Mouse (Mus musculus) mature B cell (primary cell): Measurements from ENCODE around the gene Gm10471.
"Not testable (repeated sequence)": the region's sequence is repeated elsewhere in the genome, so short reads cannot be mapped to it uniquely, and the experiment has no call there.

ENCODE experiments used
- in situ Hi-C: fragments of 300-500 bp; cut with MboI; formaldehyde crosslinking; loops from 2 replicates; pipeline ENCODE4 v1.14.3; 2019

Gm10471 gene

DNA sequence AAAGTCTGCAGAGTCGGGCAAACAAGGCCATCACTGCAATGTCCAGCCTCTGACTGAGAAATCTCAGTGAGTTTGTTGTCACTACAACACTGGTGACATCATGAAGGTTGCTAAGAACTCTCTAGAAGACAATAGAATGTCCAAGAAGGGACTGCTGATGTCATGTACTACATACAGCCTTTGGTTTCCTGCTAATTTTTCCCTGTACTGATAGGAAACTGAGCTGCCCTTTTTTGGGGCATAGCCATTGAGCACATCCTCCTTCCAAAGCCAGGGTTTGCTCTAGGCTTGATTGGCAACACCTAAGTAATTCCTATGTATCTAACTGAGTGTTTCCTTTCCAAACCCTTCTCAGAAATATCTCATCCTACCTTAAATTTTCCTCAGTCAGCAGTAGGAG, at the start of gene Gm10471:
Gene Gm10471, minus strand, starts transcription at position 101 of the 400 bp plus-strand sequence.
- in situ Hi-C loops: not testable (repeated sequence)

- in situ Hi-C loops: not testable (repeated sequence)
Measured at GRCm38 (mm10) chr5:26121321-26121720, 32.2 kb upstream of the Gm10471 start, which contains the start of gene Gm10220. Gm10220 (minus strand) TSS chr5:26121421.

GRCm38 (mm10) chr5:26105262-26105661, 16.2 kb upstream of the Gm10471 start, which contains the start of gene 5031410I06Rik:
5031410I06Rik (minus strand) TSS chr5:26105362.
- in situ Hi-C loops: not testable (repeated sequence)

DNA sequence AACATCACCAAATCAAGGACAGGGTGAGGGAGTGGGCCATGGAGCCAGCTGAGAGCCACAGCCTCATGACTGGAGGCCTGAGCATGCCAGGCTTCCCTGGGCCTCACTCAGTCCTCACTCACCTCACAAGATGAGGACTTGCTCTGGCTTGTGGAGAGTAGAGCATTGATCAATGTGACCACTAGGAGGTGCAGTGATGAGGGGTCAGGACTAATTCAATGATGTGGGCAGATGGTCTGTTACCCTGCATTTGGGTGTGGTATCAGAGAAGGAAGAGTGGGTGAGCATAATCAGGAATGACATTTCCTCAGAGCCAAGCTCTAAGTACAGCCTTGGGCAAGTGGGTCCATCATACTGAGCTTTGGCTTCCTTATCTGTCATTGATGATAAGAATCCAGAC, 10.1 kb downstream of the Gm10471 start:
- in situ Hi-C loops: not testable (repeated sequence)

- in situ Hi-C loops: no loop called here
Measured at GRCm38 (mm10) chr5:26070716-26071115, 18.4 kb downstream of the Gm10471 start.

DNA sequence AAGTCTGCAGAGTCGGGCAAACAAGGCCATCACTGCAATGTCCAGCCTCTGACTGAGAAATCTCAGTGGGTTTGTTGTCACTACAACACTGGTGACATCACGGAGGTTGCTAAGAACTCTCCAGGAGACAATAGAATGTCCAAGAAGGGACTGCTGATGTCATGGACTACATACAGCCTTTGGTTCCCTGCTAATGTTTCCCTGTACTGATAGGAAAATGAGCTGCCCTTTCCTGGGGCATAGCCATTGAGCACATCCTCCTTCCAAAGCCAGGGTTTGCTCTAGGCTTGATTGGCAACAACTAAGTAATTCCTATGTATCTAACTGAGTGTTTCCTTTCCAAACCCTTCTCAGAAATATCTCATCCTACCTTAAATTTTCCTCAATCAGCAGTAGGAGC, 30.6 kb downstream of the Gm10471 start, which contains the start of gene Gm7347:
Gene Gm7347, minus strand, starts transcription at position 101 of the 400 bp plus-strand sequence.
- in situ Hi-C loops: not testable (repeated sequence)

DNA sequence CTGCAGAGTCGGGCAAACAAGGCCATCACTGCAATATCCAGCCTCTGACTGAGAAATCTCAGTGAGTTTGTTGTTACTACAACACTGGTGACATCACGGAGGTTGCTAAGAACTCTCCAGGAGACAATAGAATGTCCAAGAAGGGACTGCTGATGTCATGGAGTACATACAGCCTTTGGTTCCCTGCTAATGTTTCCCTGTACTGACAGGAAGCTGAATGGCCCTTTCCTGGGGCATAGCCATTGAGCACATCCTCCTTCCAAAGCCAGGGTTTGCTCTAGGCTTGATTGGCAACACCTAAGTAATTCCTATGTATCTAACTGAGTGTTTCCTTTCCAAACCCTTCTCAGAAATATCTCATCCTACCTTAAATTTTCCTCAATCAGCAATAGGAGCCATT, 49.6 kb downstream of the Gm10471 start, which contains the start of gene Speer4a:
Gene Speer4a, minus strand, starts transcription at position 101 of the 400 bp plus-strand sequence.
- in situ Hi-C loops: not testable (repeated sequence)
